Mouse (Mus musculus) liver, postnatal 0 days (tissue): ENCODE results near the gene Nav2. TPM values are rescaled to one million over a fixed set of nuclear protein-coding genes. Genes with fewer than 3 reads are reported as not detected.

Experiments
- ATAC-seq: fragments of 200-750 bp; cut with Nextera tagmentation; 2 replicates; pipeline ENCODE4 v1.8.0; 2017; ENCODE audit warnings: mild to moderate bottlenecking, moderate library complexity
- DNase-seq: peaks from one replicate; pipeline ENCODE4 v3.0.0-alpha.2; 2016
- H3K27ac ChIP-seq: fragments of 300-500 bp; sonication (generic); 2 replicates; pipeline ENCODE4 v1.5.1; 2014; ENCODE audit warnings: antibody characterized with exemption, moderate library complexity, mild to moderate bottlenecking, low read depth
- H3K27me3 ChIP-seq: fragments of 300-500 bp; sonication (generic); 2 replicates; pipeline ENCODE4 v1.6.1; 2014; ENCODE audit warnings: low read length, control low read depth, mixed read lengths; ENCODE audit not compliant: insufficient read depth
- H3K36me3 ChIP-seq: fragments of 300-500 bp; sonication (generic); replicated peaks from 2 replicates; pipeline ENCODE4 v1.6.1; 2014; ENCODE audit warnings: mild to moderate bottlenecking, control low read depth, low read length, moderate library complexity, mixed read lengths; ENCODE audit not compliant: insufficient read depth
- H3K4me1 ChIP-seq: fragments of 300-500 bp; sonication (generic); 2 replicates; pipeline ENCODE4 v1.6.1; 2014; ENCODE audit warnings: antibody characterized with exemption, mild to moderate bottlenecking, control low read depth; ENCODE audit not compliant: insufficient read depth
- H3K4me2 ChIP-seq: fragments of 300-500 bp; sonication (generic); 2 replicates; pipeline ENCODE4 v1.6.1; 2014; ENCODE audit warnings: low read depth, mild to moderate bottlenecking, low read length, moderate library complexity, mixed read lengths
- H3K4me3 ChIP-seq: fragments of 300-500 bp; sonication (generic); 2 replicates; pipeline ENCODE4 v1.5.1; 2014; ENCODE audit warnings: low read depth, low read length
- H3K9ac ChIP-seq: fragments of 300-500 bp; sonication (generic); replicated peaks from 2 replicates; pipeline ENCODE4 v1.6.1; 2014; ENCODE audit warnings: mild to moderate bottlenecking, moderate library complexity
- H3K9me3 ChIP-seq: fragments of 300-500 bp; sonication (generic); 2 replicates; pipeline ENCODE4 v1.6.1; 2016; ENCODE audit warnings: mild to moderate bottlenecking, control low read depth, low read length, mixed read lengths
- CTCF ChIP-seq: sonication (generic); IDR thresholded peaks from 2 replicates; pipeline ENCODE4 v1.5.1; 2016; ENCODE audit warnings: antibody characterized with exemption, low read depth
- EP300 ChIP-seq: IDR thresholded peaks from 2 replicates; pipeline ENCODE4 v1.6.1; 2016; ENCODE audit warnings: antibody characterized with exemption, low read depth, mild to moderate bottlenecking
- WGBS: fragments of 180-500 bp; shearing (Covaris S2); extraction: QIAGEN DNeasy Blood & Tissue Kit; methylation state at CpG from one replicate; pipeline ENCODE4 v1.1.7; 2014; ENCODE audit not compliant: insufficient replicate concordance; 5-methylcytosine and 5-hydroxymethylcytosine counted together
- polyA plus RNA-seq: library from polyadenylated mRNA; unstranded; fragments of >200 nt; fragmentation: Nextera tagmentation; extraction: Ambion mirVana; gene quantifications from 2 replicates; pipeline ENCODE4 v1.2.1, GENCODE M21; 2015

Nav2 gene
- polyA plus RNA-seq, 1 experiment from 2014 or later: 3.3 TPM

DNA sequence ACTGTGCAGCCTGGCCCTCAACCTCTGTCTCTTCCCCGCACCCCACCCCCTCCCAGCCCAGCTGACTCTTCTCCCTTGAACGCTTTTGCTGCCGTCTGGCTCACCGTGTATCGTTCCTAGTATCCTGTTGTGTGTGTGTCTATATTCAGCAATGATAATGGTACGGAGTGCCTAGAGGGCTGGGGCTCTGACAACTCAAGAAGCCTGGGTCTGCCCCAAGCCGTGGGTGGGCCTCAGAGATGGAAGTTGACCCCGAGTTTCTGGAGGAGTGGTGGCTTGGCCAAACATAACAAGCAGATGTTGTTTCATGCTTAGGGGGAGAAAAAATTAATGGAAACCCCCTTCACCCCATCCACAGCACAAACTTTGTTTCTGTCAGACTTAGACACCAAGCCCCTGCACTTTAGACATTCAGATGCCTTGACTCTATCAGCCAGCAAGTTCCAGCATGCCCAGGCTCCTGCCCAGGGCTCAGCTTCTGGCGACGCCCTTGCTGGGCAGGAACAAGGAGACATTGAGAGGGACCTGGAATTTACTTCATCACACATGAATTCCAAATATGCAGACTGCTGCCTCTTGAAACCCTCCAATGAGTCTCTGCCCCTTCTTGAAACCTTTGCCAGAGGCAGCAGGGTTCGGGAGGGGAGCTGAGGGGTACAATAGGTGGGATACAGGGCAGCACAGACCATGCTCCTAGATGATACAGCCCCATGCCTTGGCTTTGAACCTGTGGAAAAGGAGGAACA, 644.9 kb downstream of the Nav2 start:
- no peak overlapping the region for H3K4me2 ChIP-seq
- no peak overlapping the region for H3K9ac ChIP-seq
- H3K9me3 ChIP-seq: no peaks in the 10 kb centered on the region
- ATAC-seq (no peak), DNase-seq (no peak)
- no peak overlapping the region for H3K4me3 ChIP-seq
- TF ChIP-seq EP300 (no peak), CTCF (no peak)
- H3K27me3 ChIP-seq: no peaks in the 10 kb centered on the region
- no peak overlapping the region for H3K27ac ChIP-seq
- H3K36me3 ChIP-seq: peaks cover 18% of the 10 kb centered on the region
- 75% methylated on average over 11 of the region's 11 CpGs for WGBS
- H3K4me1 ChIP-seq: no peaks in the 10 kb centered on the region

DNA sequence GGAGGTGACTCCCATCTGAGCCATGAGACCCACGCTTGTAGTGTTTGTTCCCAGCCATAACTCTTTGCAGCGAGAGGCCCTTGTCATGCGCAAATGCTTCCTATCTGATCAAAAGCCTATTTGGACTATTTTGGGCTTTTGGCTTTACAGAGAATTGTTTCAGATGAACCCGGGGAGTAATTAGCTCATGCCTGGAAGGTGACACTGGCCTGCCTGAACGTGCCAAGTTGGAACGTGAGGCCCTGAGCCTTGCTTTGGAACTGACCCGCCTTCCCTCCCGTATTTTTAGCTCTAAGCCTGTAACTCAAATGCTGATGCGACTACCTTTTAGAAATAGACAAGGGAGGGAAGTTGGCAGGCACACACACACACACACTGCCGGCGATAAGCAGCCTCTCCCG, 649.7 kb downstream of the Nav2 start:
- no peak overlapping the region for H3K4me2 ChIP-seq
- WGBS: 78% methylated on average over 12 of the region's 12 CpGs
- no peaks in the 10 kb centered on the region for H3K9me3 ChIP-seq
- no peak overlapping the region for H3K4me3 ChIP-seq
- TF ChIP-seq EP300 (no peak), CTCF (no peak)
- H3K36me3 ChIP-seq: peaks cover 14% of the 10 kb centered on the region
- H3K27ac ChIP-seq: no peak overlapping the region
- no peaks in the 10 kb centered on the region for H3K4me1 ChIP-seq
- ATAC-seq (no peak), DNase-seq (no peak)
- no peaks in the 10 kb centered on the region for H3K27me3 ChIP-seq
- H3K9ac ChIP-seq: no peak overlapping the region

DNA sequence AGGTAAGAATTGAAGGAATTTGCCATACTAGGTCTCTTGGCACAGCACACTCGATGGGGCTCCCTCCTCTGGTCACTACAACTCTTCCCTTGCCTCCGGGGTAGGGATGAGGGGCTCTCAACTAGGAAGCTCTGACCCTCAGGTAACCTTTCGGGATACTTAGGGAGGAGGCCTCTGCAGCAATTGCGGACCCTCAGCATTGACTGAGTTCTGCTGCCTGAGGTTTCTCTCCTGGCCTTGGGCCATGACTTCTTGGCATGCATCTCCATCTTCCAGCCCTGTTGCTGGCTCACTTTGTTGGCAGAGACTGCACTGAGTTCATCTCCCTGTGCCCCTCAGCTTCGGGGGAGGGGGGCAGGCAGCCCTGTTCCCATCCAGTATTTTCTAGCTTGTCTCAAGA, 650.4 kb downstream of the Nav2 start:
- Histone ChIP-seq H3K27ac (no peak overlapping the region), H3K9ac (no peak overlapping the region), H3K27me3 (no peaks in the 10 kb centered on the region), H3K36me3 (peaks cover 15% of the 10 kb centered on the region), H3K4me3 (no peak overlapping the region), H3K4me2 (no peak overlapping the region), H3K4me1 (no peaks in the 10 kb centered on the region), H3K9me3 (no peaks in the 10 kb centered on the region)
- ATAC-seq (no peak), DNase-seq (no peak)
- 68% methylated on average over 5 of the region's 5 CpGs for WGBS
- TF ChIP-seq EP300 (no peak), CTCF (no peak)

DNA sequence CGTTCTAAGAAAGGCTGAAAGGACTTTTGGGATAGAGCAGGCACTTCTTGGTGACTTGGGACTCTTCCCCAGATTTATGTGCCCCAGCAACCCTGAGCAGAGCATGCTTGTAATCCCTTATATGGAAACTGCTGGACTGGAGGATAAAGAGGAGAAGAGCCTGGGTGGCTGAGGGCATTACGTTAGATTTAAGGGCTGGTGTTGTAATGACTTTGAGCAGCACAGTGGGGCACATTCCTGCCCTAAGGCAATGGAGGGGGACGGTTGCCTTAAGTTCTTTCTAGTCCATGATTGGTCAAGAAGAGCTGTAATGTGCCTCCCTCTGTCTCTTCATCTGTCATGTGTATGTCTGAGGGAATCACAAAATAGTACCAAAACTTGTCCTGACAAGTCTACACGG, 651.5 kb downstream of the Nav2 start:
- DNase-seq: no peak
- no peaks in the 10 kb centered on the region for H3K4me1 ChIP-seq

DNA sequence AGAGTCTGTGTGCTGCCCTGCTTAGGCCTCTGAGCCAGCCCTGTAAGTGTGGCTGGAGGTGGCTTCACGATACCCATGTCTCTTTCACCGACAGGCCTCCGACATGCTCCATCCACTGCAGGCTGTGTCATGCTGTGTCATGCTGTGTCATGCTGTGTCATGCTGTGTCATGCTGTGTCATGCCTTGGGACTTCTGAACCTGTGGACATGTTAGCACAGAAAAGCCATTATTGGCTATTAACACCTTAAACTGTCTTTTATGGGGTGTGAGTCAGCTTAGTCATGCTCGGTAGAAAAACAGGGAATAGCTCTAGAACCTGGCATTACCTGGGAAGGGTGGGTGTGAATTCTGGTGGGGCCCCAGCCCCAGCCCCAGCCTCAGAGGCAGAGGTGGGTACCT, 653.9 kb downstream of the Nav2 start:
- no peaks in the 10 kb centered on the region for H3K27me3 ChIP-seq
- H3K27ac ChIP-seq: no peak overlapping the region
- TF ChIP-seq CTCF (no peak), EP300 (no peak)
- no peak for ATAC-seq
- no peak for DNase-seq
- H3K4me1 ChIP-seq: no peaks in the 10 kb centered on the region
- 83% methylated on average over 4 of the region's 4 CpGs for WGBS
- peaks cover 20% of the 10 kb centered on the region for H3K36me3 ChIP-seq
- H3K9me3 ChIP-seq: no peaks in the 10 kb centered on the region
- no peak overlapping the region for H3K4me3 ChIP-seq
- H3K9ac ChIP-seq: no peak overlapping the region
- no peak overlapping the region for H3K4me2 ChIP-seq

More for the DNA sequence above, 651.5 kb downstream of the Nav2 start:
- peaks cover 17% of the 10 kb centered on the region for H3K36me3 ChIP-seq
- no peak overlapping the region for H3K4me2 ChIP-seq
- no peaks in the 10 kb centered on the region for H3K9me3 ChIP-seq
- H3K27ac ChIP-seq: no peak overlapping the region
- no peak for TF ChIP-seq CTCF
- TF ChIP-seq EP300: no peak
- H3K27me3 ChIP-seq: no peaks in the 10 kb centered on the region
- H3K9ac ChIP-seq: no peak overlapping the region
- H3K4me3 ChIP-seq: no peak overlapping the region
- no peak for ATAC-seq
- WGBS: 74% methylated on average over 4 of the region's 4 CpGs

DNA sequence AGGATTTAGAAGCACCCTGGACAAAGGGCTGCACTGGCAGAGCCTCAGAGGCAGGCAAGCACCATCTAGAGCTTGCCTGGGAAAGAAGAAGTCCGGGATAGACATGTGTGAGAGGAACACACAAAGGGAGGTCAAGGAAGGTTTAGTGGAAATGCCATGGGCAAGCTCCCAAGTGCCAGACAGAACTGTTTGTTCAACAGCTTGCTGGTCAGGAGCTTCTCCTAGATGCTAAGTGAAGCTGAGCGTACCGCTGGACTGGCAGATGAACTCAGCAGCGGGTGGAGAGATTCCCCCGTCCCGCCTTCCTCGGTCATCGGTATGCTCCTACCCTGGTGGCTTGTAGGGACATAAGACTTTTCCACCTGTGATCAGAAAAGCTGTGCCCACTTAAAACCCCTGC, 654.3 kb downstream of the Nav2 start:
- Histone ChIP-seq H3K4me2 (no peak overlapping the region), H3K9ac (no peak overlapping the region), H3K4me1 (no peaks in the 10 kb centered on the region), H3K27me3 (no peaks in the 10 kb centered on the region), H3K4me3 (no peak overlapping the region), H3K27ac (no peak overlapping the region), H3K36me3 (peaks cover 18% of the 10 kb centered on the region), H3K9me3 (no peaks in the 10 kb centered on the region)
- ATAC-seq (no peak), DNase-seq (no peak)
- TF ChIP-seq EP300: no peak
- no peak for TF ChIP-seq CTCF
- 86% methylated on average over 8 of the region's 8 CpGs for WGBS

DNA sequence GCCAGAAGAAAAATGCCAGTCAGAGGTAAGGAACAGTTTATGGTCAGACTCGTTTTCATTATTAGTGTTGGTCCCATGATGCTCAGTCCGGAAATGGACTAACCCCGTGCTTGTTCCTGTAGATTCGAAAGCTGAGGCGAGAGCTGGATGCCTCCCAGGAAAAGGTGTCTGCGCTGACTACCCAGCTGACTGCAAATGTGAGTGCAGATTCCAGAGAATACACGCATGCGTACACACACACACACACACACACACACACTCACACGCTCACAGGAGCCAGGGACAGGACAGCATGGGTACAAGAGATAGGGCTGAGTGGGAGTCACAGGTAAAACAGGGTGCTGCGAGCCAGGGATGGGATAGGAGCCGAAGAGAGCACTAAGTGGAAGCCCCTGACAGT, 656.6 kb downstream of the Nav2 start:
- Histone ChIP-seq H3K27me3 (no peaks in the 10 kb centered on the region), H3K4me2 (no peak overlapping the region), H3K9ac (no peak overlapping the region), H3K9me3 (no peaks in the 10 kb centered on the region), H3K36me3 (peaks cover 22% of the 10 kb centered on the region), H3K27ac (no peak overlapping the region), H3K4me1 (no peaks in the 10 kb centered on the region), H3K4me3 (no peak overlapping the region)
- WGBS: 82% methylated on average over 11 of the region's 11 CpGs
- no peak for TF ChIP-seq CTCF
- no peak for TF ChIP-seq EP300
- ATAC-seq: no peak
- no peak for DNase-seq
